Mouse (Mus musculus): ENCODE data around the gene Gm20715. TPM values are rescaled to one million over a fixed set of nuclear protein-coding genes. Genes with fewer than 3 reads are reported as not detected.

Gene Gm20715
- polyA plus RNA-seq, 1 experiment = 0.33 TPM

GRCm38 (mm10) chr7:6378441-6378840 is 31.6 kb upstream of the Gm20715 start:
- no peaks in the 10 kb centered on the region for H3K4me1 ChIP-seq (ENCODE audit: control insufficient read depth, insufficient read depth, low read length)
- no peak overlapping the region for H3K4me3 ChIP-seq (ENCODE audit: insufficient read depth, low read length)
- H3K27ac ChIP-seq (ENCODE audit: insufficient read depth, low read length) = no peak overlapping the region
- TF ChIP-seq CTCF (IDR thresholded peaks at IDR 0.05; ENCODE audit: extremely low read depth, insufficient read depth, low read length) = no peak

DNA sequence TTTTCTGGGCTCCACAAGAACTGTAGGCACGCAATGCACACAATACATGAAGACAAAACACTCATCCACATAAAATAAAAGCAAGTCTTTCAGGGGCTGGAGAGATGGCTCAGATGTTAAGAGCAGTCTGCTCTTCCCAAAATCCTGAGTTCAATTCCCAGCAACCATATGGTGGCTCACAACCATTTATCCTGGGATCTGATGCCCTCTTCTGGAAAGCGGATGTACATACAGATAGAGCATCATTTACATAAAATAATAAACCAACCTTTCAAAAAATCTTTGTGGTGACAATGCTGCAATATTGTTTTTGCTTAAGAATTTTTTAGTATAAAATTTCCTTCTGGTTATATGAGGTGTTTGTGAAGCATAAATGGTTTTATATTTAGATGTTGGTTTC is 28.6 kb upstream of the Gm20715 start:
- no peak overlapping the region for H3K27ac ChIP-seq (ENCODE audit: insufficient read depth, low read length)
- H3K4me3 ChIP-seq (ENCODE audit: insufficient read depth, low read length) = no peak overlapping the region
- peaks cover 5% of the 10 kb centered on the region; the same call in 1 of the 2 replicates for H3K4me1 ChIP-seq (ENCODE audit: control insufficient read depth, insufficient read depth, low read length)
- TF ChIP-seq POLR2A (IDR thresholded peaks at IDR 0.05; ENCODE audit: extremely low read depth, insufficient read depth, low read length) = no peak
- TF ChIP-seq CTCF (IDR thresholded peaks at IDR 0.05; ENCODE audit: extremely low read depth, insufficient read depth, low read length) = no peak

DNA sequence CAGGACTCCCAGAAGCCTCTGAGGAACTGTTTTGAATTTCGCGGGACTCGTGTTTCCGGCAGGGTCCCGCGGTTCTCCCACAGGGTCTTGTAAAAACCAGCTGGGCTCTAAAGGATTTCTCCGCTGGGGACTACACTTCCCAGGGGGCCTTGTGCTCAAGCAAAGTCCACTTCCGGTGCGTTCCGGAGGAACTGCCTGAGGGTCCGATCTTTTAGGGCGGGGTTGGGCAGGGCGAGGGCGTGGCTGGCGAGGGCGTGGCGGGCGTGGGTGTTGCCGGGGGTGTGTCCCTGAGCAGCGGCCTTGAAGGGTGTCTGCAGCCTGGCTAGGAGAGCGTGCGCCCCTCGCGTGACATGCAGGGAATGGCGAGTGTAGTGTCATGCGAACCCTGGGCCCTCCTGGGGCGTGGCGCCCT is 27.0 kb upstream of the Gm20715 start, which contains the start of gene Zfp28:
Gene Zfp28 (plus strand): TSS at position 252 of the 412 bp plus-strand sequence.
- peaks cover 5% of the 10 kb centered on the region; the same call in 1 of the 2 replicates for H3K4me1 ChIP-seq (ENCODE audit: control insufficient read depth, insufficient read depth, low read length)
- peak within 1 kb of the TSS; percentile 85 for H3K4me3 ChIP-seq (ENCODE audit: insufficient read depth, low read length)
- TF ChIP-seq POLR2A (IDR thresholded peaks at IDR 0.05; ENCODE audit: extremely low read depth, insufficient read depth, low read length) = no peak
- TF ChIP-seq CTCF (IDR thresholded peaks at IDR 0.05; ENCODE audit: extremely low read depth, insufficient read depth, low read length) = no peak
- H3K27ac ChIP-seq (ENCODE audit: insufficient read depth, low read length) = no peak within 1 kb of the TSS

DNA sequence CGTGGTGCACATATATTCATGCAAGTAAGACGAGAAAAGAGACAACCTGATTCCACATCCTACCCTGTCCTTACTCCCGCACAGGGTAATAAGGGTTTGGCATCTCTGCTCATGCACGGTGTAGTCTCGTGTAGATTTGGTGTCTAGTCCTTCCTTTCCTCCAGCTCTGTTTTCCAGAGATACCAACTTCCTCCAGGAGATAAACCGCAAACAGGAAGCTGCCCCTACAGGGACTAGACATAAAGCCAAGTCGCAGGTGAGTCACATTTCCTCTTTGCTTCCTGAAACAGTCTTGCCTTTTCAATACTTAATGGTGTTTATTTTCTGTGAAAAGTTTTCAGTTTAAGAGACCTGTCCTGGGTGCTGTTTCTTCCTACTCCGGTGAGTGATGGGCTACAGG is 26.1 kb upstream of the Gm20715 start:
- no peak for TF ChIP-seq POLR2A (IDR thresholded peaks at IDR 0.05; ENCODE audit: extremely low read depth, insufficient read depth, low read length)
- Histone ChIP-seq H3K4me3 (ENCODE audit: insufficient read depth, low read length) (peak overlapping the region; percentile 85; the same call in 1 of the 2 replicates), H3K4me1 (ENCODE audit: control insufficient read depth, insufficient read depth, low read length) (peaks cover 5% of the 10 kb centered on the region; the same call in 1 of the 2 replicates), H3K27ac (ENCODE audit: insufficient read depth, low read length) (no peak overlapping the region)

DNA sequence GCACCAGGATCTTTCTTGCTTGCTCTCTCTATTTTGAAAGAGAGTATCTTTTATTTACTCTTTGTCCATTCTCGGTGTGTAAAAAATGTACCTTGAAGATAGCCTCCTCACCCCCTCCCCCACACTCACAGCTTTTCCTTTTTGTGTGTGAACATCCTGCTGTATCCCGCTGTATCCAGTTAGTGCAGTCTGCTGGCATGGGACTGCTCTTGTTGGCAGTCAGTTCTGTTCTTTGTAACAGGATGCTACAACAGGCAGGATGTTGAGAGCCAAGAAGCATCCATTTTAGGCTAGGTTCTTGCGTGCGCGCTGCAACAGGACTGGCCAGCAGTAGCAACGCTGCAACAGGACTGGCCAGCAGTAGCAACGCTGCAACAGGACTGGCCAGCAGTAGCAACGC is 23.1 kb upstream of the Gm20715 start:
- H3K4me1 ChIP-seq (ENCODE audit: control insufficient read depth, insufficient read depth, low read length) = peaks cover 5% of the 10 kb centered on the region; the same call in 1 of the 2 replicates
- no peak overlapping the region for H3K4me3 ChIP-seq (ENCODE audit: insufficient read depth, low read length)
- H3K27ac ChIP-seq (ENCODE audit: insufficient read depth, low read length) = no peak overlapping the region
- no peak for TF ChIP-seq POLR2A (IDR thresholded peaks at IDR 0.05; ENCODE audit: extremely low read depth, insufficient read depth, low read length)
- no peak for TF ChIP-seq CTCF (IDR thresholded peaks at IDR 0.05; ENCODE audit: extremely low read depth, insufficient read depth, low read length)

- TF ChIP-seq POLR2A (IDR thresholded peaks at IDR 0.05; ENCODE audit: extremely low read depth, insufficient read depth, low read length) (no peak), CTCF (IDR thresholded peaks at IDR 0.05; ENCODE audit: extremely low read depth, insufficient read depth, low read length) (no peak)
- H3K4me3 ChIP-seq (ENCODE audit: insufficient read depth, low read length) = no peak overlapping the region
- H3K4me1 ChIP-seq (ENCODE audit: control insufficient read depth, insufficient read depth, low read length) = peaks cover under 1% of the 10 kb centered on the region; the same call in 1 of the 2 replicates
Measured at GRCm38 (mm10) chr7:6388971-6389370, 21.1 kb upstream of the Gm20715 start.

DNA sequence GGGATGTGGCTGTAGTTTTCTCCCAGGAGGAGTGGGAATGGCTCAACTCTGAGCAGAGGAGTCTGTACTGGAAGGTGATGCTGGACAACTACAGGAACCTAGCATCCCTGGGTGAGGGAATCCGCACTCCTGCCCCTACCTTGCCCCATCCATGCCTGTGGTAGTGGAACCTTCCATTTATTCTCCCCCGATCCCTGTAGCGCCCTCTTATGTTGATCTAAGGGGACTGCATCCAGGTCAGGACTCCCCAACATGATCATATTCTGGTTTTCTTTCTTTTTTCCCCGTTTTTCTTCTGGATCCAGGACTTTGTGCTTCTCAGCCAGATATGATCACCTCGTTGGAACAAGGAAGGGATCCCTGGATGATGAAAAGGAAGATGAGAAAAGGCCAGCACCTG is 20.6 kb upstream of the Gm20715 start:
- TF ChIP-seq CTCF (IDR thresholded peaks at IDR 0.05; ENCODE audit: extremely low read depth, insufficient read depth, low read length) (no peak), POLR2A (IDR thresholded peaks at IDR 0.05; ENCODE audit: extremely low read depth, insufficient read depth, low read length) (no peak)
- Histone ChIP-seq H3K27ac (ENCODE audit: insufficient read depth, low read length) (no peak overlapping the region), H3K4me3 (ENCODE audit: insufficient read depth, low read length) (no peak overlapping the region), H3K4me1 (ENCODE audit: control insufficient read depth, insufficient read depth, low read length) (no peaks in the 10 kb centered on the region)

More at GRCm38 (mm10) chr7:6388971-6389370, 21.1 kb upstream of the Gm20715 start:
- no peak overlapping the region for H3K27ac ChIP-seq (ENCODE audit: insufficient read depth, low read length)

DNA sequence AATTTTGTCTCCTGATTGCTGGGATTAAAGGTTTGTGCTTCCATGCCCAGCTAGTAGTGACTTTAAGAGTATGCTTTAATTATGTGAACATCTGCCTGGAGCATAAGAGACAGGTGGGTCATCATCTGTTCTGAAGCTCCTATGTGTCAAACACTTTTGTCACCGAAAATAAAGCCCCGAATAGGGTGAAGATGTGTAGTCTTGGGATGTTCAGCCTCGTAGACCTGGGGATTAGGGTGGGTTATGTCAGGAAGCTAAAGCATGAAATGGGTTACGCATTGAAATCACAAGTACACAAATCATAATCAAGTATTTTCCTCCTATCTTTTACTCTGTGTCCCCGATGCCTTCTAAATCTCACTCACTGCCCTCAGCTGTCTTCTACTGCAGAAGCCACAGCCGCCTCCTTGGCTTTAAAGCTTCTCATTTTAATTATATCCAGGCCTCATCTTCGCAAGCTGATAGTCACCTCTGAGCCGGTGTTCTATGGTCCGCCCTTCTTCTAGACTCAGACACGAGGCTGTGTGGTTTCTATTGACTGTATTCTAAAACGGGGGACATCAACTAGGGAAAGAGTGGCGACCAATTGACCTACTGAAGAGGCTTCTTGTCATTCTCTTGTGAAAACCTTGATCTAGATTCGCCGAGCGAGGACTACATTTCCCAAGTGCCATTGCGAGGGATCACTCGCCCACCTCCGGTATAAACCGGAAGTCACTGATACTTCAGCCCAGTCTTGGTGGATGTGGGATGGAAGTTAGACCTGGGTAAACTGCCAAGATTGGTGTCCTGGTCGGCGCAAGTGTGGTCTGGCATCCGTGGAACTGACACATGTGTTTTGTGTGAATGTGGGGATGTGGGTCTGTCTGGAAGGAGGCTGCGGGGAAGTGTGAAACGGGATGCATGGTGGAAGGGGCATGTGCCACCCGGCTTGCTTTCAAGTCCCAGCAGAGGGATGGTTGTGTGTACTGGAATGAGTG is 11.8 kb upstream of the Gm20715 start, which contains the start of gene Smim17:
Gene Smim17 (plus strand): TSS at position 720 of the 980 bp plus-strand sequence.
- TF ChIP-seq CTCF (IDR thresholded peaks at IDR 0.05; ENCODE audit: extremely low read depth, insufficient read depth, low read length) (no peak), POLR2A (IDR thresholded peaks at IDR 0.05; ENCODE audit: extremely low read depth, insufficient read depth, low read length) (peak; percentile 65; the same call in 1 of the 2 replicates)
- no peaks in the 10 kb centered on the region; the same call in 1 of the 2 replicates for H3K4me1 ChIP-seq (ENCODE audit: control insufficient read depth, insufficient read depth, low read length)
- H3K27ac ChIP-seq (ENCODE audit: insufficient read depth, low read length) = no peak within 1 kb of the TSS
- H3K4me3 ChIP-seq (ENCODE audit: insufficient read depth, low read length) = peak within 1 kb of the TSS; percentile 97

- H3K4me3 ChIP-seq (ENCODE audit: insufficient read depth, low read length) = peak overlapping the region; percentile 50
- no peak overlapping the region for H3K27ac ChIP-seq (ENCODE audit: insufficient read depth, low read length)
- no peaks in the 10 kb centered on the region for H3K4me1 ChIP-seq (ENCODE audit: control insufficient read depth, insufficient read depth, low read length)
- TF ChIP-seq POLR2A (IDR thresholded peaks at IDR 0.05; ENCODE audit: extremely low read depth, insufficient read depth, low read length) (no peak), CTCF (IDR thresholded peaks at IDR 0.05; ENCODE audit: extremely low read depth, insufficient read depth, low read length) (no peak)
Measured at GRCm38 (mm10) chr7:6414626-6415441, 4.8 kb downstream of the Gm20715 start.
